Mouse (Mus musculus) thymus, postnatal 0 days (tissue): Measurements from ENCODE around the gene Rbm39. TPM values are rescaled to one million over a fixed set of nuclear protein-coding genes. Genes with fewer than 3 reads are reported as not detected.
A peak's percentile ranks its signal among the peaks of the same experiment; 100 is the strongest.
"Not testable (repeated sequence)": the region's sequence is repeated elsewhere in the genome, so short reads cannot be mapped to it uniquely, and the experiment has no call there.

ENCODE experiments used
- DNase-seq: peaks from one replicate; pipeline ENCODE4 v3.0.0-alpha.2; 2015; ENCODE audit warnings: low spot score
- polyA plus RNA-seq: library from polyadenylated mRNA; unstranded; fragments of >200 nt; fragmentation: Nextera tagmentation; extraction: Ambion mirVana; gene quantifications from 2 replicates; pipeline ENCODE4 v1.2.1, GENCODE M21; 2015

The Rbm39 gene
- polyA plus RNA-seq = 783 and 898 TPM in 2 replicates

GRCm38 (mm10) chr2:156180094-156180821 lies at the start of gene Rbm39:
TSS of gene Rbm39 (minus strand) at chr2:156180238.
- DNase-seq = peak; percentile 100

- DNase-seq = no peak
These were observed 49.1 kb upstream of the Rbm39 start for GRCm38 (mm10) chr2:156229171-156229570.

GRCm38 (mm10) chr2:156227689-156228088 lies 47.7 kb upstream of the Rbm39 start:
- DNase-seq = no peak

GRCm38 (mm10) chr2:156224043-156224442 lies 44.0 kb upstream of the Rbm39 start:
- no peak for DNase-seq

GRCm38 (mm10) chr2:156222100-156222499 lies 42.1 kb upstream of the Rbm39 start:
- DNase-seq = no peak

GRCm38 (mm10) chr2:156217786-156218185 lies 37.7 kb upstream of the Rbm39 start:
- no peak for DNase-seq

GRCm38 (mm10) chr2:156203917-156204316 lies 23.9 kb upstream of the Rbm39 start:
- DNase-seq = no peak

GRCm38 (mm10) chr2:156202848-156203437 lies 22.9 kb upstream of the Rbm39 start:
- DNase-seq = no peak

GRCm38 (mm10) chr2:156201486-156201885 lies 21.4 kb upstream of the Rbm39 start:
- DNase-seq = no peak

- DNase-seq = no peak
These were observed 19.9 kb upstream of the Rbm39 start for GRCm38 (mm10) chr2:156199944-156200343.

- no peak for DNase-seq
These were observed 17.3 kb upstream of the Rbm39 start for GRCm38 (mm10) chr2:156197129-156197911.

- DNase-seq = peak; percentile 97
These were observed 16.5 kb upstream of the Rbm39 start, which contains the start of gene Phf20 for GRCm38 (mm10) chr2:156196302-156197128. TSS of gene Phf20 (plus strand) at chr2:156196466.

- no peak for DNase-seq
These were observed 14.5 kb upstream of the Rbm39 start for GRCm38 (mm10) chr2:156194571-156194970.

GRCm38 (mm10) chr2:156193066-156193862 lies 13.2 kb upstream of the Rbm39 start:
- no peak for DNase-seq

- no peak for DNase-seq
These were observed 12.0 kb upstream of the Rbm39 start for GRCm38 (mm10) chr2:156192068-156192467.

- DNase-seq = no peak
These were observed 11.5 kb upstream of the Rbm39 start for GRCm38 (mm10) chr2:156191540-156191939.

- DNase-seq = peak; percentile 82
These were observed 10.2 kb upstream of the Rbm39 start for GRCm38 (mm10) chr2:156190004-156190896.

- DNase-seq = not testable (repeated sequence)
These were observed 9.2 kb upstream of the Rbm39 start for GRCm38 (mm10) chr2:156189241-156189640.

- no peak for DNase-seq
These were observed 1.6 kb upstream of the Rbm39 start for GRCm38 (mm10) chr2:156181592-156181991.
